10 mouse cellular contexts compared by ENCODE assay signal in genomic region chr5:8868019-8868418, GRCm38 (mm10). TPM values are rescaled to one million over a fixed set of nuclear protein-coding genes. Genes with fewer than 3 reads are reported as not detected.
DNase-seq lines count a peak whose midpoint lies in the region; ATAC-seq and TF ChIP-seq lines count a peak whose summit lies in the region.
"Had no signal": no experiment of that assay in that cellular context is flagged by ENCODE, and none has a peak within 500 bp of the region (broad histone marks: within the 10 kb centered on the region; RNA-seq: fewer than 3 reads in every experiment).

No protein-coding gene starts in this region.

- no peak for TF ChIP-seq EP300 in lung, postnatal 0 days (IDR thresholded peaks at IDR 0.05)

- ATAC-seq in lung, postnatal 0 days = no peak
- peak; percentile 79; the same call in 1 of the 2 replicates for ATAC-seq in erythroblast, adult 5-6 weeks (replicated peaks; ENCODE audit: low FRiP score, poor library complexity, severe bottlenecking)

- 9% methylated on average over 1 of the region's 1 CpGs for WGBS in lung, postnatal 0 days
- WGBS in limb, embryonic 10.5 days = 19% methylated on average over 1 of the region's 1 CpGs

- H3K27me3 ChIP-seq in lung, postnatal 0 days (replicated peaks; ENCODE audit: insufficient read depth, low read length) = no peaks in the 10 kb centered on the region
- H3K27me3 ChIP-seq in limb, embryonic 10.5 days (ENCODE audit: low read depth, poor library complexity, severe bottlenecking) = no peaks in the 10 kb centered on the region
- H3K27me3 ChIP-seq: lung, embryonic 15.5 days had no signal

- peak; percentile 46 for TF ChIP-seq CTCF in lung, postnatal 0 days (IDR thresholded peaks at IDR 0.05)

- H3K36me3 ChIP-seq in lung, postnatal 0 days (ENCODE audit: insufficient read depth, low read length) = no peaks in the 10 kb centered on the region
- no peaks in the 10 kb centered on the region for H3K36me3 ChIP-seq in limb, embryonic 10.5 days
- H3K36me3 ChIP-seq: lung, embryonic 15.5 days had no signal

- no peaks in the 10 kb centered on the region for H3K9me3 ChIP-seq in lung, postnatal 0 days (ENCODE audit: low read length)
- H3K9me3 ChIP-seq in limb, embryonic 10.5 days (replicated peaks) = no peaks in the 10 kb centered on the region
- H3K9me3 ChIP-seq: lung, embryonic 15.5 days had no signal

- peak; percentile 3 for DNase-seq in cerebellum, adult 9-10 months
- DNase-seq in cerebellum, adult 11-12 months = no peak
- peak; percentile 36 for DNase-seq in lung, postnatal 0 days (ENCODE audit: low spot score)
- DNase-seq in lung, postnatal 4 days = no peak
- DNase-seq in limb, embryonic 10.5 days (ENCODE audit: low spot score) = peak; percentile 35
- DNase-seq in skeletal muscle tissue, adult 2 months (ENCODE audit: low read depth, low spot score) = peak; percentile 20
- DNase-seq in adrenal gland, adult 2 months = no peak

- H3K4me2 ChIP-seq in lung, postnatal 0 days (replicated peaks; ENCODE audit: low read depth, low read length) = no peak overlapping the region
- H3K4me2 ChIP-seq: lung, embryonic 15.5 days had no signal

- H3K27ac ChIP-seq in lung, postnatal 0 days (ENCODE audit: low read length) = no peak overlapping the region
- H3K27ac ChIP-seq in limb, embryonic 10.5 days = no peak overlapping the region
- H3K27ac ChIP-seq: lung, embryonic 15.5 days had no signal

- H3K9ac ChIP-seq in lung, postnatal 0 days (replicated peaks; ENCODE audit: low read depth) = no peak overlapping the region
- H3K9ac ChIP-seq: lung, embryonic 15.5 days had no signal

- H3K4me3 ChIP-seq in lung, postnatal 0 days (ENCODE audit: low read depth, low read length) = no peak overlapping the region
- no peak overlapping the region for H3K4me3 ChIP-seq in limb, embryonic 10.5 days
- H3K4me3 ChIP-seq: erythroblast, embryonic 14.5 days; lung, embryonic 15.5 days had no signal

- no peaks in the 10 kb centered on the region for H3K4me1 ChIP-seq in lung, postnatal 0 days (ENCODE audit: insufficient read depth, low read depth, low read length)
- no peaks in the 10 kb centered on the region for H3K4me1 ChIP-seq in limb, embryonic 10.5 days
- H3K4me1 ChIP-seq: lung, embryonic 15.5 days had no signal

RNA-seq across cellular contexts. Expression of gene Abcb4, which starts 25.5 kb away (rescaled TPM):
- polyA plus RNA-seq in lung, postnatal 0 days (2015; fragmentation: Nextera tagmentation; extraction: Ambion mirVana) = 0.12 and 0.47 TPM in 2 replicates
- total RNA-seq in erythroblast, adult 5-6 weeks (2015; ENCODE audit: low replicate concordance) = 169 and 174 TPM in 2 replicates
- 418 and 429 TPM in 2 replicates for total RNA-seq in erythroblast, adult 5-6 weeks (2017; ENCODE audit: low replicate concordance)
- 0.19 TPM in 2 replicates for polyA plus RNA-seq in limb, embryonic 10.5 days (2016; fragmentation: Nextera tagmentation; extraction: Ambion mirVana)
- 1 to 10 TPM; 3.1 to 4.0 TPM for total RNA-seq in adrenal gland, adult 2 months (2021)
- polyA plus RNA-seq in adrenal gland, adult 2 months (2012; rRNA removed) = 0.08 and 0.12 TPM in 2 replicates

Comparison
In these comparisons a context has a peak if more than half of its experiments do, and no peak if none do; other contexts are left out.
1. DNase-seq: peak in cerebellum, adult 9-10 months (single experiment), lung, postnatal 0 days (single experiment), limb, embryonic 10.5 days (single experiment) and skeletal muscle tissue, adult 2 months (single experiment); none in cerebellum, adult 11-12 months (single experiment), lung, postnatal 4 days (0 of 2) and adrenal gland, adult 2 months (single experiment).